Mouse (Mus musculus) splenic B cell, adult 2 months (primary cell): ENCODE results near the gene Ncf1.

Source experiments
- DNase-seq: peaks from one replicate; pipeline ENCODE4 v3.0.0-alpha.2; 2011; ENCODE audit warnings: low read depth, low spot score
- H3K27me3 ChIP-seq: 2 replicates; pipeline ENCODE4 v1.6.1; 2012; ENCODE audit warnings: mild to moderate bottlenecking, low read length, moderate library complexity, mixed read lengths; ENCODE audit not compliant: control insufficient read depth, poor library complexity, insufficient read depth, severe bottlenecking
- H3K36me3 ChIP-seq: 2 replicates; pipeline ENCODE4 v1.6.1; 2012; ENCODE audit warnings: mild to moderate bottlenecking, low read length, moderate library complexity, mixed read lengths; ENCODE audit not compliant: control insufficient read depth, poor library complexity, insufficient read depth, severe bottlenecking

The Ncf1 gene

GRCm38 (mm10) chr5:134214021-134214806 lies 15.2 kb downstream of the Ncf1 start:
- DNase-seq: peak; percentile 60
- H3K27me3 ChIP-seq: no peaks in the 10 kb centered on the region
- no peaks in the 10 kb centered on the region; the same call in 1 of the 2 replicates for H3K36me3 ChIP-seq

- no peaks in the 10 kb centered on the region for H3K27me3 ChIP-seq
- DNase-seq: no peak
- H3K36me3 ChIP-seq: no peaks in the 10 kb centered on the region
These were observed 19.4 kb downstream of the Ncf1 start for GRCm38 (mm10) chr5:134209931-134210554.

- Histone ChIP-seq H3K27me3 (no peaks in the 10 kb centered on the region), H3K36me3 (no peaks in the 10 kb centered on the region)
- no peak for DNase-seq
These were observed 22.7 kb downstream of the Ncf1 start for GRCm38 (mm10) chr5:134206721-134207120.

DNA sequence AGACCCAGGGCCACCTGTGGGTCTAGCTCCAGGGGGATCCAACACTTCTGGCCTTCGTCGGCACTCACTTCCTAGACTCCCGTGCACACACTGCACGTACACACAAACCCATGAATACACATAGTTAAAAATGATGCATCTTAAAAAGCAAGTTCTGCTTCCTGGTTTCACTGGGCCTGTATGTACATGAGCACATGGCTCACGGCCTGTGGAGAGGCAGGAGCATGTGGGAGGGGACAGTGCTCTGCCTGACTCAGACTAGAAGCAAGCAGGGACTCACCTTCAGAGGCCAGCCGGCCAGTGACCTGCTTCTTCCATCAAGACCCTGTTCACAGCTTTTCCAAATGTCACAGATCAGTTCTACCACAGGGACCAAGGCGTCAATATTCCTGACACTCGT lies 35.8 kb downstream of the Ncf1 start:
- no peaks in the 10 kb centered on the region for H3K27me3 ChIP-seq
- DNase-seq: no peak

DNA sequence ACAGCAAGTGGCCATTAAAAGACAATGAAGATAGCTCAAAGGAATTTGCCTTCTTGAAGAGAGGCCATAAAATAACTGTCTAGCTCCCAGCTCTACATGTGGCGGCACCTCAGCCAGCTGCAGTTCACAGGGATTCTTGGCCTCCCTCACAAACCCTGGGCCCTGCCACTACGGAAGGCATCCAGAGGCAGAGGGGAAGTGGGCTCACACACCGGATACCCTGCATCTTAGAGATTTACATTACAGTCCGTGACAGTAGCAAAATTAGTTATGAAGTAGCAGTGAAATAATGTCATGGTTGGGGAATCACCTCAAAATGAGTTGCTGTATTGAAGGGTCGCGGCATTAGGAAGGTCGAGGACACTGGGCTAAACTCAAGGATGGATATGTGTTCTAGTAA lies 40.9 kb downstream of the Ncf1 start:
- Histone ChIP-seq H3K27me3 (no peaks in the 10 kb centered on the region), H3K36me3 (no peaks in the 10 kb centered on the region)
- DNase-seq: peak; percentile 38

More for the DNA sequence above, 35.8 kb downstream of the Ncf1 start:
- H3K36me3 ChIP-seq: 0 out of 2 replicates have a peak, but pooled peaks cover 2% of the 10 kb centered on the region

DNA sequence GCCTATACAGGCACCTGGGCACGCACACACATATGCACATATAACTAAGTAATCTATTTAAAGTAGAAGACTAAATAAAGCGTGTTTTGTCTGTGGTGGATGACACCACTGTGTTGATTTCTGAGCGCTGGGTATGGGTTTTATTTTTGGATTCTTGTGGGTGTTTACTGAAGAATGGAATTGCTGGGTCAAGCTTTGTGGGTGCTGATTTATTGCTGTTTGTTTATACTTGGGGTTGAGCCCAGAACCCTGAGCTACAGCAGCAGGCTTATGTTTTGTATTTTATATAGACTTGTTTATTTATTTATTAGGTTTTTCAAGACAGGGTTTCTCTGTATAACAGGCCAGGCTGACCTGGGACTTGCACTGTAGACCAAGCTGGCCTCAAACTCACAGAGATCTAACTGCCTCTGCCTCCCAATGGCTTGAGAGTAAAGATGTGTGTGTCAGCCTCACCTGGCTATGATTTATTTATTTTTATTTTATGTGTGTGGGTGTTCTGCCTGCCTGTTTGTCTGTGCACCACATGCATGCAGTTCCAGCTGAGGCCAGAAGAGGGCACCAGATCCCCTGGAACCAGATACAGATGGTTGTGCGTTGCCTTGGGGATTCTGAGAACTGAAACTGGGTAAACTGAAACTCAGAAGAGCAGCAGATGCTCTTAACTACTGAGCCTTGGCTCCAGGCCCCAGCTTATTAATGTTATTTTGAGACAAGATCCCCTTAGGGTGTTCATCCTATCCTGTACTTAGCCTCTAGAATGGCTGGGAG lies 42.3 kb downstream of the Ncf1 start:
- no peaks in the 10 kb centered on the region for H3K36me3 ChIP-seq
- peak; percentile 95 for DNase-seq
- no peaks in the 10 kb centered on the region for H3K27me3 ChIP-seq

DNA sequence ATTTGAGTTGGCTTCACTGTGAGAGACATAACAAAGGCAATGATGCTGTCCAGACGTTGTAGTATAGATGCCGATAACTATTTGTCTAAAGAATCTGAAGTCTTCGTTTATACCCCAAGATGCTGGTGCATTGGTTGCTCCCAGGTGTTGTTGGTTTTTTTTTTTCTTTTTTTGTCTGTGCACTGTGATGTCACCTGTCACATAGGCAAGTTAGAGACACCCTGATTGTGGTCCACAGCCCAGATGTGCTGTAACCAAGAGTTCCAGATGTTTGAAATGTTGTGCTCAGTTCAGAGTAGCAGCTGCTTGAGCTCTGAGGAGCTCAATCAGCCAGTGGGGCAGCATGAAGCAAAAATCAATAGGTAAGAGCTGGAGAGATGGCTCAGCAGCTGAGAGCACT lies 43.4 kb downstream of the Ncf1 start:
- Histone ChIP-seq H3K27me3 (no peaks in the 10 kb centered on the region), H3K36me3 (no peaks in the 10 kb centered on the region)
- no peak for DNase-seq

GRCm38 (mm10) chr5:134183880-134184808 lies 45.3 kb downstream of the Ncf1 start, which contains the start of gene Gtf2ird2:
Gene Gtf2ird2 (plus strand): TSS chr5:134184019.
- DNase-seq: peak; percentile 100
- Histone ChIP-seq H3K36me3 (no peaks in the 10 kb centered on the region), H3K27me3 (no peaks in the 10 kb centered on the region)

DNA sequence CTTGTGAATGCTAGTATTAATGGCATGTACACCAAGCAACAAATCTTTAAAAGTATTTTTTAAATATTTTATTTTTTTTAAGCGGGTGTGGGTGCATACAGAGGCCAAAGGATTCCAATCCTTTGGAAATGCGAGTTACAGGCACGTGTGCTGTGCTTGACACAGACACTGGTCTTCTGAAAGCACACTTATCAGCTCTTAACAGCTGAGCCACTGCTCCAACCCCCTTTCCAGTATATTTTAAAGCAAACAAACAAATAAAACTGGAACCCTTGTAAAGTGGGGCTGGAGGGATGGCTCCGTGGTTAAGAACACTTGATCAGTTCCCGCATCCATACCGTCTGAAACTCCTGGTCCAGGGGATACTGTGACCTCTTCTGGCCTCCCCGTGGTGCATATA lies 46.3 kb downstream of the Ncf1 start:
- Histone ChIP-seq H3K36me3 (no peaks in the 10 kb centered on the region), H3K27me3 (no peaks in the 10 kb centered on the region)
- no peak for DNase-seq

- DNase-seq: no peak
- H3K36me3 ChIP-seq: no peaks in the 10 kb centered on the region
- no peaks in the 10 kb centered on the region for H3K27me3 ChIP-seq
These were observed 46.7 kb downstream of the Ncf1 start for GRCm38 (mm10) chr5:134182735-134183134.

DNA sequence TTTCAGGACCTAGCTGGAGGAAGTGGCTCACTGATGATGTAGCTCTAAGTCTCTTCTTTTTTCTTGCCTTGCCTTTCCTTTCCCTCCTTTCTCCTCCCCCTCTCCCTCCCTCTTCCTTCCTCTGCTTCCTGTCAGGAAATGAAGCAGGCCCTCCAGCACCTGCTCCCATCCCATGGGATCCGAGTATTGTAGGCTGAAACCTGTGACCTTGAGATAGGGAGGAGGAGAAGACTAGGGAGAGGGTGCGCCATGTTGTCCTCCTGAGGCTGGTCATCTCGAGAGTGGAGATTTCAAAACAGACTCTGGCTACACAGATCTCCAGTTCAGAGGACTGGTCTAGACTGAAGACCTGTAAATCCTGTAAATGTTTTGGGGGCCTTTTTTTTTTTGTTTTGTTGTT lies 47.3 kb downstream of the Ncf1 start:
- no peak for DNase-seq
- H3K36me3 ChIP-seq: no peaks in the 10 kb centered on the region
- no peaks in the 10 kb centered on the region for H3K27me3 ChIP-seq

DNA sequence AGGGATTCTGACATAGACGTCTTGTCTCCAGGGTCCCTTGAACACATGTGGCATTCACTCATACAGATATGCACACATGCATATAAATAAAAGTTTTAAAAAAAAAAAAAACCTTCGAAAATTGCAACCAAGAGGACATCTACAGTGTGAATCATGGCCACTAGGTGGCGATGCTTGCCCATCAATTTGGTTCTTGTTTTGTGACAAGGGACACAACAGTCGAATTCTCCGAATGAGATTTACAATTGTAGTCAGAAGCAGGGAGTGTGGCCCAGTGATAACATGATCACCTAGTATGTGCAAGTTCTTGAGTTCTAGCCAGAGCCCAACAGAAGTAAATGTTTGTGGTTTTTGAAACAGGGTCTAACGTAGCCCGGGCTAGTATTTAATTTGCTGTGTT lies 49.6 kb downstream of the Ncf1 start:
- peak; percentile 95 for DNase-seq
- no peaks in the 10 kb centered on the region for H3K36me3 ChIP-seq
- H3K27me3 ChIP-seq: no peaks in the 10 kb centered on the region

- no peak for DNase-seq
- Histone ChIP-seq H3K36me3 (no peaks in the 10 kb centered on the region), H3K27me3 (no peaks in the 10 kb centered on the region)
These were observed 50.9 kb downstream of the Ncf1 start for GRCm38 (mm10) chr5:134178536-134178935.
